Mouse (Mus musculus) small intestine, adult 2 months (tissue): ENCODE results near the gene Taf6. TPM values are rescaled to one million over a fixed set of nuclear protein-coding genes. Genes with fewer than 3 reads are reported as not detected.

Experiments
- H3K27ac ChIP-seq: fragments of 200-500 bp; 2 replicates; pipeline ENCODE4 v1.5.1; 2012; ENCODE audit warnings: low read depth, low read length, control low read depth, inconsistent platforms; ENCODE audit not compliant: insufficient read depth
- H3K27me3 ChIP-seq: fragments of 200-500 bp; 2 replicates; pipeline ENCODE4 v1.6.1; 2012; ENCODE audit warnings: mild to moderate bottlenecking, moderate library complexity, low read length, inconsistent platforms; ENCODE audit not compliant: control insufficient read depth, insufficient read depth
- H3K36me3 ChIP-seq: fragments of 200-500 bp; 2 replicates; pipeline ENCODE4 v1.6.1; 2012; ENCODE audit warnings: mild to moderate bottlenecking, low read length, control low read depth, inconsistent platforms; ENCODE audit not compliant: control insufficient read depth, insufficient read depth
- H3K4me1 ChIP-seq: fragments of 200-500 bp; 2 replicates; pipeline ENCODE4 v1.6.1; 2012; ENCODE audit warnings: low read length, inconsistent platforms, mixed read lengths; ENCODE audit not compliant: control insufficient read depth, insufficient read depth, insufficient read length
- H3K4me3 ChIP-seq: fragments of 200-500 bp; 2 replicates; pipeline ENCODE4 v1.5.1; 2012; ENCODE audit warnings: low read depth, mild to moderate bottlenecking, control low read depth, inconsistent platforms, low read length, moderate library complexity
- CTCF ChIP-seq: fragments of 200-500 bp; IDR thresholded peaks from 2 replicates; pipeline ENCODE4 v1.5.1; 2012; ENCODE audit warnings: low read depth, mild to moderate bottlenecking, control low read depth, inconsistent platforms, low read length, moderate library complexity, mixed read lengths; ENCODE audit not compliant: insufficient replicate concordance, insufficient read length; ENCODE audit errors: extremely low read depth
- POLR2A ChIP-seq: fragments of 200-500 bp; IDR thresholded peaks from 2 replicates; pipeline ENCODE4 v1.6.1; 2012; ENCODE audit warnings: low read depth, mild to moderate bottlenecking, control low read depth, inconsistent platforms, low read length, moderate library complexity
- WGBS: fragments of 180-500 bp; shearing (Covaris S2); methylation state at CpG from one replicate; pipeline ENCODE4 v1.1.7; 2018; 5-methylcytosine and 5-hydroxymethylcytosine counted together
- polyA plus RNA-seq: library from polyadenylated mRNA; depleted of rRNA; stranded (reverse); fragments of >200 nt; gene quantifications from 2 replicates; pipeline ENCODE4 v1.2.3, GENCODE M21; 2012

Taf6 gene
- polyA plus RNA-seq, 1 experiment: 46.4 TPM

- no peaks in the 10 kb centered on the region for H3K36me3 ChIP-seq
- WGBS: 9% methylated on average over 1 of the region's 1 CpGs
- no peak overlapping the region for H3K27ac ChIP-seq
- H3K4me3 ChIP-seq: no peak overlapping the region
- peaks cover 5% of the 10 kb centered on the region for H3K4me1 ChIP-seq
- no peak for TF ChIP-seq POLR2A
- no peak for TF ChIP-seq CTCF
- no peaks in the 10 kb centered on the region for H3K27me3 ChIP-seq
These were observed 12.3 kb upstream of the Taf6 start for GRCm38 (mm10) chr5:138199576-138199975.

GRCm38 (mm10) chr5:138195463-138195862, 8.2 kb upstream of the Taf6 start:
- H3K4me3 ChIP-seq: no peak overlapping the region
- TF ChIP-seq POLR2A: no peak
- TF ChIP-seq CTCF: no peak
- WGBS: 68% methylated on average over 7 of the region's 7 CpGs
- H3K36me3 ChIP-seq: no peaks in the 10 kb centered on the region
- H3K27me3 ChIP-seq: no peaks in the 10 kb centered on the region
- H3K27ac ChIP-seq: no peak overlapping the region
- H3K4me1 ChIP-seq: peaks cover 5% of the 10 kb centered on the region

DNA sequence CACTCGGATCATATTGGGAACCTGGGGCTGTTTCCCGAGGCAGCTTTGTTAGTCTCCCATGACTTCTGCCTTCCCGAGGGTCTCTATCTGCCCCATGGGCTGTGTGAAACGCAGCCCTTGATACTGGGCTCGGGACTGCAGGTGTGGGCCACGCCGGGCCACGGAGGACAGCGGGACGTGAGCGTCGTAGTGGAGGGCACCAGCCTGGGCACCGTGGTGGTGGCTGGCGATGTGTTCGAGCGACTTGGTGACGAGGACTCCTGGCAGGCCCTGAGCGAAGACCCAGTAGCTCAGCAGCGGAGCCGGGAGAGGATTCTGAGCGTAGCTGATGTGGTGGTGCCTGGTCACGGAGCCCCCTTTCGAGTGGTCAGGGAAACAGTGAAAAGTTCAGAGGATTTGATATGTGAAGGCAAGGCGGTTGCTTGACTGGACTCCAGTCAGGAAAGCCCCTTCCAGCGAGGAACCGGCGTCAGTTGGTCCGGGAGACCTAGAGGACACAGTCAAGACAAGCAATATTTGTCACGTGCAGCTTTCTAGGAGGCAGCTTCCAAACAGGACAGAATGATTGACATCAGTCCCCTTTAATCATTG, 7.6 kb upstream of the Taf6 start:
- TF ChIP-seq POLR2A: no peak; the same call in 1 of the 2 replicates
- no peak for TF ChIP-seq CTCF
- Histone ChIP-seq H3K27ac (peak overlapping the region; percentile 17), H3K4me1 (peaks cover 5% of the 10 kb centered on the region), H3K4me3 (peak overlapping the region; percentile 77), H3K27me3 (no peaks in the 10 kb centered on the region), H3K36me3 (no peaks in the 10 kb centered on the region)
- WGBS: 6% methylated on average over 29 of the region's 29 CpGs

GRCm38 (mm10) chr5:138193771-138194727, 6.8 kb upstream of the Taf6 start, which contains the start of gene Mblac1:
TSS of gene Mblac1 (plus strand) at chr5:138194314.
- TF ChIP-seq POLR2A (no peak; the same call in 1 of the 2 replicates), CTCF (no peak)
- no peaks in the 10 kb centered on the region for H3K36me3 ChIP-seq
- peaks cover 5% of the 10 kb centered on the region for H3K4me1 ChIP-seq
- peak within 1 kb of the TSS; percentile 77 for H3K4me3 ChIP-seq
- no peaks in the 10 kb centered on the region for H3K27me3 ChIP-seq
- peak within 1 kb of the TSS; percentile 17 for H3K27ac ChIP-seq
- WGBS: 3% methylated on average over 54 of the region's 54 CpGs

- TF ChIP-seq POLR2A: no peak
- TF ChIP-seq CTCF: no peak
- H3K4me3 ChIP-seq: peak overlapping the region; percentile 100
- H3K4me1 ChIP-seq: no peaks in the 10 kb centered on the region
- peaks cover 8% of the 10 kb centered on the region for H3K36me3 ChIP-seq
- peak overlapping the region; percentile 56; the same call in 1 of the 2 replicates for H3K27ac ChIP-seq
- H3K27me3 ChIP-seq: no peaks in the 10 kb centered on the region
- under 1% methylated on average over 10 of the region's 10 CpGs for WGBS
These were observed 533 bp upstream of the Taf6 start for GRCm38 (mm10) chr5:138187661-138188306.

- H3K27ac ChIP-seq: no peak overlapping the region
- TF ChIP-seq CTCF (no peak), POLR2A (no peak)
- WGBS: 58% methylated on average over 3 of the region's 3 CpGs
These were observed 14.0 kb downstream of the Taf6 start for GRCm38 (mm10) chr5:138173217-138173616.

More at GRCm38 (mm10) chr5:138173217-138173616, 14.0 kb downstream of the Taf6 start:
- Histone ChIP-seq H3K4me1 (peaks cover 7% of the 10 kb centered on the region; the same call in 1 of the 2 replicates), H3K4me3 (no peak overlapping the region), H3K36me3 (peaks cover 34% of the 10 kb centered on the region), H3K27me3 (no peaks in the 10 kb centered on the region)
